ENCODE assay signal across 8 mouse cellular contexts in genomic region chr1:34751128-34751527, GRCm38 (mm10).
DNase-seq lines count a peak whose midpoint lies in the region; ATAC-seq and TF ChIP-seq lines count a peak whose summit lies in the region.

No protein-coding gene starts in this region.

- no peak for DNase-seq in kidney, postnatal 0 days (ENCODE audit: low spot score)
- DNase-seq in kidney, postnatal 14 days: no peak
- DNase-seq in embryonic facial prominence, embryonic 10.5 days (ENCODE audit: low spot score): no peak
- peak; percentile 16 for DNase-seq in retina, embryonic 14.5 days (ENCODE audit: low spot score)
- no peak for DNase-seq in ovary, postnatal 10 days (ENCODE audit: low spot score)
- DNase-seq in right cerebral cortex, postnatal 36 days (ENCODE audit: low spot score in 2 of 2): no peak
- DNase-seq in c-Kit-positive CD71-positive TER-119-positive erythroid progenitor cells, embryonic 14.5 days (ENCODE audit: low spot score): no peak

- H3K9me3 ChIP-seq in kidney, postnatal 0 days (replicated peaks; ENCODE audit: low read length): no peaks in the 10 kb centered on the region
- no peaks in the 10 kb centered on the region for H3K9me3 ChIP-seq in embryonic facial prominence, embryonic 10.5 days
- H3K9me3 ChIP-seq in intestine, postnatal 0 days (ENCODE audit: control insufficient read depth): no peaks in the 10 kb centered on the region

- TF ChIP-seq CTCF in kidney, postnatal 0 days (IDR thresholded peaks at IDR 0.05; ENCODE audit: low read depth): no peak
- TF ChIP-seq CTCF in intestine, postnatal 0 days (IDR thresholded peaks at IDR 0.05; ENCODE audit: low read depth): no peak

- no peak overlapping the region for H3K27ac ChIP-seq in kidney, postnatal 0 days
- no peak overlapping the region for H3K27ac ChIP-seq in embryonic facial prominence, embryonic 10.5 days (replicated peaks)
- H3K27ac ChIP-seq in intestine, postnatal 0 days (ENCODE audit: low read depth, low read length): no peak overlapping the region

- H3K4me3 ChIP-seq in kidney, postnatal 0 days (replicated peaks; ENCODE audit: low read depth, low read length): peak overlapping the region; percentile 54
- peak overlapping the region; percentile 77 for H3K4me3 ChIP-seq in embryonic facial prominence, embryonic 10.5 days
- H3K4me3 ChIP-seq in intestine, postnatal 0 days (ENCODE audit: low read depth, low read length): peak overlapping the region; percentile 55

- H3K36me3 ChIP-seq in kidney, postnatal 0 days (ENCODE audit: insufficient read depth, low read length): no peaks in the 10 kb centered on the region
- no peaks in the 10 kb centered on the region for H3K36me3 ChIP-seq in embryonic facial prominence, embryonic 10.5 days (replicated peaks)
- no peaks in the 10 kb centered on the region for H3K36me3 ChIP-seq in intestine, postnatal 0 days (ENCODE audit: control insufficient read depth, insufficient read depth)

- H3K9ac ChIP-seq in kidney, postnatal 0 days (ENCODE audit: low read depth, low read length): no peak overlapping the region
- no peak overlapping the region for H3K9ac ChIP-seq in intestine, postnatal 0 days (ENCODE audit: low read depth, low read length)

- no peaks in the 10 kb centered on the region; the same call in 1 of the 2 replicates for H3K4me1 ChIP-seq in kidney, postnatal 0 days (replicated peaks; ENCODE audit: insufficient read depth, low read length)
- H3K4me1 ChIP-seq in embryonic facial prominence, embryonic 10.5 days: peaks cover 26% of the 10 kb centered on the region
- no peaks in the 10 kb centered on the region; the same call in 1 of the 2 replicates for H3K4me1 ChIP-seq in intestine, postnatal 0 days (replicated peaks; ENCODE audit: control insufficient read depth, insufficient read depth, low read length)

- peaks cover 26% of the 10 kb centered on the region for H3K27me3 ChIP-seq in kidney, postnatal 0 days (ENCODE audit: insufficient read depth, low read length)
- H3K27me3 ChIP-seq in embryonic facial prominence, embryonic 10.5 days (replicated peaks; ENCODE audit: low read depth, poor library complexity, severe bottlenecking): peaks cover 83% of the 10 kb centered on the region
- peaks cover 42% of the 10 kb centered on the region for H3K27me3 ChIP-seq in intestine, postnatal 0 days (replicated peaks; ENCODE audit: control insufficient read depth, insufficient read depth, low read length)

- H3K4me2 ChIP-seq in kidney, postnatal 0 days (ENCODE audit: low read length): peak overlapping the region; percentile 98
- H3K4me2 ChIP-seq in intestine, postnatal 0 days (replicated peaks; ENCODE audit: low read depth): peak overlapping the region; percentile 94

- WGBS in kidney, postnatal 0 days: 4% methylated on average over 6 of the region's 6 CpGs
- 1% methylated on average over 6 of the region's 6 CpGs for WGBS in embryonic facial prominence, embryonic 10.5 days
- 2% methylated on average over 6 of the region's 6 CpGs for WGBS in intestine, postnatal 0 days

- no peak for ATAC-seq in kidney, postnatal 0 days (replicated peaks; ENCODE audit: low FRiP score, low read depth)
- no peak for ATAC-seq in intestine, postnatal 0 days
